Mouse (Mus musculus): ENCODE data around the gene Sla2.
"Not testable (repeated sequence)": the region's sequence is repeated elsewhere in the genome, so short reads cannot be mapped to it uniquely, and the experiment has no call there.

Gene Sla2

DNA sequence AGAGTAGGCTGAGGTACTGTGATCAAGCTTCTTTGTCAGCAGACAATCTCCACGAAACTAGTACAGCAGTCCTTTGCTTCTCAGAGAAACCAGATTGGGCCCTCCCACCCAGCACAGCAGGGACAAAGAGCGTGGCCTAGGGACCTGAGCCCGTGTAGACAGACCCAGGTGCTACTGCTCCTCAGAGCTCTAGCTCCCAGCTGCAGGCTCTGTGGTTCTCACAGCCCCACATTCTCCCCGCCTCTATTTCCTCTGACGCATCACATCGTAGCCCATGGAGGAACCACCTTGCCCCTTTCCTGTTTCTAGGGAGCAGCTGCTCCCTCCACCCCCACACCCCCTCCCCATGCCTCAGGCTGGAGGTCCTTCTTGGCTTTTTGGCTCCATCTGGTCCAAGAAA lies at the start of gene Sla2:
TSS of gene Sla2 (minus strand) at position 176 of the 400 bp plus-strand sequence.
- DNase-seq (ENCODE audit: low read depth in 2 of 2, low spot score in 2 of 2), result peak; percentile 59 to 74

DNA sequence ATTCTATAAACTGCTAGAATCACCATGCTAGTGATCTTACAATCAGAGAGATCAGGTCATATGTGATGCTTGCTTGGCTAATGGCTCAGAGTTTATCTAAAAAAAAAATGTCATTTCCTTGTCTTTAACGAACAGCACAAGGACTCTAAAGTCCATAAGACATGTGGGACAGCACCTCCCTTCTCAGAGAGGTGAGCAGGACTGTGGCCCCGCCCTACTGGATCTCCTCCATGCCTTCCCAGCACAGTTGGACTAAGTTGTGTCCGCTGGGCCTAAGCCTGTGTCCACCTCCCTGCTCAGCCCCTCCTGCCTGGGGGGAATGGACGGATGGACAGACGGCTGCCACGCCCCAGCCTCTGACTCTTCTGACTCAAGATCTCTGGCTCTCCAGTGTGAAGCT lies 48.0 kb upstream of the Sla2 start:
- DNase-seq (ENCODE audit: low read depth in 2 of 2, low spot score in 2 of 2), result no peak

DNA sequence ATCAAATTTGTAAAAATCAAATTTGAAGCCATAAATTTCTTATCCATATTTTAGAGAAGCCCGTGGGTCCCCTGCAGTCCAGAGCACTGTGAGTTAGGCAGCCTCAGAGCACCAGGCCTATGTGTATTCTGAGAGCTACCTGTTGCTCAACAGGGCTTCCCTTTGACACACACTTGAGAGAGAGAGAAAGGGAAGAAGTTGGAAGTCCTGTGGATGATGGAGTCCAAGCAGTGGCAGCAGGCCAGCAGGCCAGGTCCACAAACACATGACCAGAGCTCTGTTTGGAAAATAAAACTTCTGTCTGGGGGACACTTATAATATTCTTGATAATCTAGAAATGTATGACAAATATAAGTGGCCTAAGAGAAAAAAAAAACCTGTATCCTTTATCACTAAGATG lies 46.4 kb upstream of the Sla2 start:
- DNase-seq (ENCODE audit: low read depth in 2 of 2, low spot score in 2 of 2), result no peak

DNA sequence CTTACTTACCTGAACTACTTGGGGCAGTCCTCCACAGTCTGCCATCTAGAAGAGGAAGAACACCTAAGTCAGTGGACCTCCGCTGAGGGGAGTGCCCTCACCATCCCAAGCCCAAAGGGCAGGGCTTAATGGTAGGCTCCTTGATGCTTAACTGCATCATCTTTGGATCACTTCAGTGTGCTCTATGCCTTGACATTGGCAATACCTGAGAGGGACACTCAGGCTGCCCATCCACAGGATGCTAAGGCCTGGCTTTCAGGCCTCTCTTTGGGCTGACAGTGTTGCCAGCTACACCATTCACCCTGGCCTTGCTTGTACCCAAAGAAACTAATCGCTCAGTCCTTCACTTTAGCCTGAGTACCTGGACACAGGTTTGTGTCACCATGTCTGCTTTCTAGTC lies 44.4 kb upstream of the Sla2 start:
- DNase-seq (ENCODE audit: low read depth in 2 of 2, low spot score in 2 of 2), result no peak

DNA sequence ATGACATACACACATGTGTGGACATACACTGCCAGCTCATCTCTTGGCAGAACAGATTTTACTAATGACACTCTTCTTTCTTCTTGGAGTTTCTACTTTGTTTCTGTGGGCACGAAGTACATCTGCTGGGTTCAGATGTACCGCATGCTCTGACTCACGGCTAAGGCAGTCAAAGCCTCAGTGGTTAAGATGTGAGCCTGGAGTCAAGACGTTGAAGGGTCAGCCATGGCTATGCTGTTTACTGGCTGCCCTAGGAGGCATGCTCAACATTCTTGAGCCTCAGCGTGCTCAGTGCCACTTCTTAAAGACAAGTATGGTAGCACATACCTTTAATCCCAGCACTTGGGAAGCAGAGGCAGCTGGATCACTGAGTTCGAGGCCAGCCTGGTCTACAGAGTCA lies 43.6 kb upstream of the Sla2 start:
- DNase-seq (ENCODE audit: low read depth in 2 of 2, low spot score in 2 of 2), result no peak

DNA sequence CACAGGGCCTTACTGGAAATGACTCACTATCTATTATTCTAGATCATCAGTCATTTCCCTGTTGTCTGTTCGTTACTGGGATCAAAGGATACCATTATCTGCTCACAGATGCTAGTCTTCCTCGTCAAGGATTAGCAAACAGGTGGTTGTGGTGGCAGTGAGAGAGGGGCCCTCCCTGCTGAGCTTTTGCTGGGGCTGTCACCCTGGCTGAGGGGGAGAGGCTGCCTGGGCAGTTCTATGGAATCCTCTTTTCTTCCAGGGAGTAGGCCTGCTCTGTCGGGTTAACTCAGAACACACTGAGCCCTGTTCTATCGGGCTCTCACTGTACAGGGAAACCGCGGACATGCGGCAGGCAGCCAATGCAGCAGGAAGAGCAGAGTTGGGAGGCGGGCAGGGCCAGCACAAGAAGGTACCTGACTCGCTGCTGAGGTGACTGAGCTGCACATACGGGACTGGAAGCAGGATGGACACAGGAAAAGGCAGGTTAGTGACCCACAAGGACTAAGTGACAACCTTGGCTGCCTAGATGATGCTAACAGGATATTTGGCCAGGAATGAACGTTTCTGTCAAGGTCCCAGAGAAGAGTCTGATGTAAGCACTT lies 42.6 kb upstream of the Sla2 start:
- no peak for DNase-seq (ENCODE audit: low read depth in 2 of 2, low spot score in 2 of 2)

DNA sequence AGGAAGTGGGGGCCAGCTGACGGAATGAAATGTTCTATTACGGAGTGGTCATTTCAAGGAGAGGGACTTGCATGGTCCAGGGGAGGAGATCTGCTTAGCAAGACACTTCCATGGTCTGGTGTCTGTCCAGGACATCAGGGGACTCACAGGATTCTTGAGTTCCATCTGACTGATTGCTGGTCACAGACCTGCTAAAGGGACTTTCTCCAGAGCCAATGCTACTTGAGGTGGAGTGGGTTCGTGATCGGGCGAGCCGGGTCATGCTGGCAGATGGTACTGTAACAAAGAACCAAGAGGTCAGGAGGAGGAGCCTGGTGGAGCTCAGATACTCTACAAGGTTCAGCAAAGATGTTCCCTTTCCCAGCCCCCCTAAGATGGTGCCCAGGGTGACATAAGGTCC lies 41.6 kb upstream of the Sla2 start:
- no peak for DNase-seq (ENCODE audit: low read depth in 2 of 2, low spot score in 2 of 2)

DNA sequence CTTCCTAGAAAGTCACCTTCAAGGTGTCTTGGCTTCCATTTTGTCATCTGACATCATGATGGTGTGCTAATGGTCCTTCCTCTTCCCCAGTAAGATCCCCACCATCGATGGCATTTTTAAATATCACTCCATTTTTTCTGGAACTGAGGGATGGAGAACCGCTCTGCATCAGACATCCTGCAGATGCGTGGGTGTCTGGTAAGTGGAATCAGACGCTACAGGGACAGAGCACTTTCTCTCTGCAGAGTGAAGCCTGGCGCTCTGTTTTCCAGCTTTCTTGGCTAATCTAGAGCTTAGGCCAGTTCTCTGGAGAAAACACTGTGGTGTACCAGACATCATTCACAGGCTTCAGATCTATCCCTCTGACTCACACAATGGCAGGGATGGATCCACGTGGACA lies 40.7 kb upstream of the Sla2 start:
- DNase-seq (ENCODE audit: low read depth in 2 of 2, low spot score in 2 of 2), result no peak

DNA sequence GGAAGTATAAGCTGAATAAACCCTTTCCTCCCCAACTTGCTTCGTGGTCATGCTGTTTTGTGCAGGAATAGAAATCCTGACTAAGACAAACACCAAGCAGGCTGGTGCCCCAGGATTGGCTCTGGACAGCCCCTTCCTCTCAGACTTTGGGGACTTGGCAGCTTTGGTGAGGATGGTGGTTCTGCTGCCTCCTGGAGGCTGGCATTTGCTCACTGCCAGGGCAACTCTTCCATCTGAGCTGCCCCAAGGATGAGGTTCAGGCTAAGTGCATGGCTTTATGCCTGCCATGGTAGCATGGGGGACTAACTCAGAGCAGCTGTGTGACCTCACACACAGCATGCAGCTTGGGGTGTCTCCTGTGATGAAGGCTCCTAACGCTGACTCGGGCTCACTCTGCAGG lies 38.6 kb upstream of the Sla2 start:
- DNase-seq (ENCODE audit: low read depth in 2 of 2, low spot score in 2 of 2), result not testable (repeated sequence)

DNA sequence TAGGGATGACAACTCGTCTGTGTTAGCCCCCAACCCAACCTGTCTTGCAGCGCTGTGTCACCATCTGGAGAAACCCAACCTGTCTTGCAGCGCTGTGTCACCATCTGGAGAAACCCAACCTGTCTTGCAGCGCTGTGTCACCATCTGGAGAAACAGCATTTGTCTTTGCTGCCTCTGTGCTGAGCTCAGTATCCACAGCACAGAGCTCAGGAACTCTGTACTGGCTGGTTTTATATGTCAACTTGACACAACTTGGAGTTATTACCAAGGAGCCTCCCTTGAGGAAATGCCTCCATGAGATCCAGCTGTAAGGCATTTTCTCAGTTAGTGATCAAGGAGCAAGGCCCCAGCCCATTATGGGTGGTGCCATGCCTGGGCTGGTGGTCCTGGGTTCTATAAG lies 38.1 kb upstream of the Sla2 start:
- not testable (repeated sequence) for DNase-seq (ENCODE audit: low read depth in 2 of 2, low spot score in 2 of 2)

DNA sequence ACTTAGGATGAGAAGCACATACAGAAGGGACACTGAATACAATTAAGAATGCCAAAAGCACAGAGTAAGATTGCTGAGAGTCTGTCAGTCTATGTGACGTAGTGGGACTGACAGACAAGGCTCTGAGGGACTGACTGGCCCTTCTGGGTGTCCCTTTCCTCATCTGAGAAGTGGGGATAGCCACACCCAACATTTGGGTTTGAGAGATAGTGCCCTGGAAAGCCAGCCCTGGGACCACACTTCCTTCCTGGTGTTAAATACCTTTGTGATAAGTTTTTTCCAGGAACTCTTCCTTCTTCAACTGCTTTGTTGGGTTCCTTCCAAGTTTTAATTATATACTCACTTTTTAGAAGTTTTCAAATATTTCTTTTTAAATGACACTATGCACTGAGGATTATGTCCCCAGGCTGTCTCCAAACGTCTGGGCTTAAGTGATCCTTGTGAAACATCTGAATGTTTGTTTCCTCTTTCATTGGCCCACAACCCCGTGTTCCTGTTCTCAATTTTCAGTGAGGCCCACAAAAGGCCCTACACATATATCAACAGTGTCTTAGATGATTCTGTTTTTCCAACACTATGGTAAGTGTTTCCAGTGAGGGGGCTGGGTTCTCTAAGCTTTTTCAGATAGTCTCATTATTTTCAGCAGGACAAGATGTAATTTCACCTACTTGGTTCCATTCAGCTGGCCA lies 37.4 kb upstream of the Sla2 start:
- DNase-seq (ENCODE audit: low read depth in 2 of 2, low spot score in 2 of 2), result no peak

DNA sequence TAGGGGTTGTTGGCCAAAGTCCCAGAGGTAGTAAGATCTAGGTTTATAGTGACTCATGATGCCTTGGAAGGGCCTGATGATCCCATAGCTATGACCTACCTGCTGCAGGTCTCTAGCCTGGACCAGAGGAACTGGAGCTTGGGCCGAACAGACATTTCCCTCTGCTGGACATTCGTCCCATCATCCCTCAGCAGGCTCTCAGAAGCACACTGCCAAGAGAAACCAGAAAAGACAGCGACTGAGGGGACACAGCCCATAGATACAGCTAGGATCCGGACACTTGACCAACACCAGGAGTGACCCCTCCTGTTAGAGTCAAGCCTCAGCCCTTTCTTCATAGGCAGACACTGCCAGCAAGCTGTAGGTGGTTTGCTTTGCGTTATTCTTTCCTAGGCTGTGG lies 36.1 kb upstream of the Sla2 start:
- no peak for DNase-seq (ENCODE audit: low read depth in 2 of 2, low spot score in 2 of 2)

DNA sequence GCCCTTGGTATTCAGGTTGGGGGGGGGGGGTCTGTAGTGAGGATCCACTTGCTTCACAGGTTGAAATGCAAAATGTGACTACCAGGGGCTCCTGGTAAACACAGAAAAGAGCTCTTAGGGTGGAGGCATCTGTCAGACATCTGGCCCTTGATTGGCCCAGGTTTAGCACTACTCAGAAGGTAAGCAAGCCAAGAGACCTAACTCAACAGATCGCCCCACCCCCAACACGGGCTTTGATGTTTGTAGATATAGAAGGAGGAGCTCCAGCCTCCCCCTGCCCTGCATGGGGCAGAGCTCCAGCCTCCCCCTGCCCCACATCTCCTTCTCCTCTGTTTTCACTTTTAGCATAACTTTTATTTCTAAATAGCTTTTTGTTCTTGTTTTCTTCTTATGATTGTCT lies 32.8 kb upstream of the Sla2 start:
- no peak for DNase-seq (ENCODE audit: low read depth in 2 of 2, low spot score in 2 of 2)

DNA sequence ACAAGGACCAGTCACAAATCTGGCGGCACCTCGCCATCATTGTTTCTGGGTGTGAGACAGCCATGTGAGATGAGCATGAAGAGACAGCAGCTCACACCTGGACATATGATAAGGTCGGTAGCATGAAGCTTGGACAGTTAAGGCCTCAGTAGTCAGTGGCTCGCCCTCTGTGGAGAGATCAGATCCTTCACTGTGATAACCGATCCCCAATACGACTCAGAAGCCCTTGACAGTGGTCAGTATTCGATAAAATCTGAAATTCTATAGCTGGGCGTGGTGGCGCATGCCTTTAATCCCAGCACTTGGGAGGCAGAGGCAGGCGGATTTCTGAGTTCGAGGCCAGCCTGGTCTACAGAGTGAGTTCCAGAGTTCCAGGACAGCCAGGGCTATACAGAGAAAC lies 32.2 kb upstream of the Sla2 start:
- not testable (repeated sequence) for DNase-seq (ENCODE audit: low read depth in 2 of 2, low spot score in 2 of 2)

DNA sequence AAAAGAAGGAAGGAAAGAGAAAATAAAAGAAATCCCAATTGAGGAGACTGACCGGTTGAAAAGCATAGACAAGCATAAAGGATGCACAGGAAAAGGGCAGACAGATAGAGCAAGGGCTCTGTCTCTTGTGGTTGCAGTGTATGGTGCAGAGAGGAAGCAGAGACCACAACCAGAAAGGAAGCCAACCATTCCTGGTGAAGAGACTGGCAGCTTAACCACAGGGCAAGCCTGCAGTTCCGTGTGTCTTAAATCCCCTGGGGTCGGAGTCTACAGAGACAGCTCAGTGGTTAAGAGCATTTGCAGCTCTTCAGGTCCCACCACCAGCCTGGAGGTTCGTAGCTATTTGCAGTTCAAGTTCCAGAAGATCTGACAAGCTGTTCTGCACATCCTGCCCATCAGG lies 31.6 kb upstream of the Sla2 start:
- peak; percentile 11 to 33 for DNase-seq (ENCODE audit: low read depth in 2 of 2, low spot score in 2 of 2)

DNA sequence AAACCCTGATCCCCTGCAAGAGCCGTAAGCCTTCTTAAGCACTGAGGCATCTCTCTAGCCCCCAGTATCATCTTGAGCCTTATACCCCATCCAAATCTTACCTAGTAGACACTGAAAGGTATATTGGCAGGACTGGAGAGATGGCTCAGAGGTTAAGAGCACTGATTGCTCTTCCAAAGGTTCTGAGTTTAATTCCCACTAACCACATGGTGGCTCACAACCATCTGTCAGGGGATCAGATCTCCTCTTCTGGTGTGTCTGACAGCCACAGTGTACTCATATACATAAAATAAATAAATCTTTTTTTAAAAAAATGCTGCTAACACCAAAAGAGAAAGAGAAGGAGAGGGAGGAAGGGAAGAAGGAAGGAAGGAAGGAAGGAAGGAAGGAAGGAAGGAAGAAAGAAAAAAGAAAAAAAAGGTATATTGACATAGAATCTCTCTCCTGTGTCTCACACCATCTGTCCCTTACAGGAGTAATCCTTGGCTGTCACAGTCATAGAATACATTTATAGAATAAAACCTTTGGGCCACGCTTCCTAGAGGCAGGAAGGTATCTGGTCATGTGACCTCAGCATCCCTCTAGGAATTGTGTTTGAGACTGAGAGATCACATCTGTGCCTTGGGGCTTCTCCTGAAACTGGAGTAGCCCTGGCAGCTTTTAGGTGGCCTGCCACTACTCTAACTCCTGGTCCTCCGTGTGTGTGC lies 29.6 kb upstream of the Sla2 start:
- no peak for DNase-seq (ENCODE audit: low read depth in 2 of 2, low spot score in 2 of 2)

DNA sequence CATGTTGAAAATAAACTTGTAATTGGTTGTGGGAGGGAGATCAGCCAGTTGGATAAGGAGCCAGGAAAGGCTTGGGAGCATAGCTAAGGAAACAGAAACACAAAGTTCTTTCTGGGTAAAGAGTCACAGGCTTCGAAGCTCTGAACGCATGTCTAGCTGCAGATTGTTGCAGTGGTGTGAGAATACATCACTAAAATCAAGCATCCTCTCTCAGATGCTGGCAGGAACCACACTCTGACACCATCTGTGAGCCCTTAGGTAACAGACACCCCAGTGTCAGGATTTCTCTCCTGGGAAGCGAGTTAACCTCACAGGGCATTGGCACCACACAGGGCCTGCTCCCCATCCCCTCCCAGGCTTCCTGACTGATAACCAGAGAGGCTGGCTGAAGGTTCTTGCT lies 28.6 kb upstream of the Sla2 start:
- DNase-seq (ENCODE audit: low read depth in 2 of 2, low spot score in 2 of 2), result no peak

DNA sequence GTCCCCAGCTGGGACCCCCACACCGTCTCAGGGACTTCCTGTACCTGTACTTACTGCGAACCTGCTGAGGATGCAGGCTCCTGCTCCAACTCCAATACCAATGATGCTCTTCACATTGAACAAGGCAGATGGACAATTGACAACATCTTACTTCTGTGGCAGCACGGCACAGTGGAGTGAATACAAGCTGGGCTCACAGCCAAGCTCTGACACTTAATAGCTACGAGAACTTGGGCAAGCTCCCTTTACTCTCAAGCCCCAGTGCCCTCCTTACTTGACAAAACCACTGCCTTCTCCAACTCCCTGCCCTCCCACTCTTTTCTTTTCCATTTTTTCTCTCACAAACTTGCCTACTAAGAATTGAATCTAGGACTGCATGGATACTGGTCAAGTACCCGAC lies 26.2 kb upstream of the Sla2 start:
- DNase-seq (ENCODE audit: low read depth in 2 of 2, low spot score in 2 of 2), result no peak

DNA sequence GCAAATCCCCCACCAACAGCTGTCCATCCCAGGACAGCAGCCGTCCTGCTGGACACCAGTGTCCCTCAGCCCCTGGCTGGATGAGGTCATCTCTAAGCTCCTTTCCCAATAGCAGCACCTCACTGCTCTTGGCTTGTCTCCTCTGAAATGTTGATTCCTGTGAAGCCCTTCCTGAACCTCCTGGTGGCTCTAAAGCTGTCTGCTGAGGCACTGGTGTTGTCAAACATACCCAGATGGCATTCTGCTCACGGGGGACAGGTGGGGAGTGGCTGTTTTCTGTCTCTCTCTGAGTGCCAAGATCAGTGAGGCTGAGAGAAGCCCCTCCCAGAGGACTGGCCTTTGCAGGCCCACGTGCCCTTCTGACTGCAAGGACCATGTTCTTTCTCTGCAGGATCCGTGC lies 18.9 kb upstream of the Sla2 start:
- DNase-seq (ENCODE audit: low read depth in 2 of 2, low spot score in 2 of 2), result not testable (repeated sequence)

DNA sequence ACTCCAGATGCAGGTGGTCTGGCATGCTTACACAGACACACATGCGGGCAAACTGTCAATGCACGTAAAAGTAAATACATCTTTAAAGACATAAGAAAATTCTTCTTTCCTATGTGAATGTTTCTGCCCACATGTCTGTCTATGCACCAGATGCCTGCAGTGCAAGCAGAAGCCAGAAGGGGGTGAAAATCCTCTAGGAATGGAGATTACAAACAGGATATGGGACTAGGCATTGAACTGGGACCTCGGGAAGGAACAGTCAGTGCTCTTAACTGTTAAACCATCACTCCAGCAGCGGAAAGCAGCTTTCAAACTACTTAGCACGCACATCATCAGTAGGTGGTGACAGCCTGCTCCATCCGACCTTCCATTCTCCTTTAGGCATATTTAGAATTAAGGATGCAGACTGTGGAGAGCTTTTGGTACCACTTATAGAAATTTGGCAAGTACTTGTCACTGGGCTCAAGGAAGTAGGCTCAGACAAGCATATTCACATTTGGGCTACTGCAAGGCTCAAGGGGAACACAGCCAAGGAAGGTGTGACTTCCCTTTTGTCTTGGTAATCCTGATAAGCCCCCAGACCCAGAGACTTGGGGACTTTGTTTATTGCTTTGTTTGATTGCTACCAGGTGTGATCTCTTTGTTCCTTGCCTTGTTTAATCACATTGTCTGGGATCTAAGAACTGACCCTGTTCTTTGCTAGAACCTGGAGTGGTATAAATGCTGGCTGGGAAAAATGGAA lies 18.2 kb upstream of the Sla2 start:
- no peak for DNase-seq (ENCODE audit: low read depth in 2 of 2, low spot score in 2 of 2)

DNA sequence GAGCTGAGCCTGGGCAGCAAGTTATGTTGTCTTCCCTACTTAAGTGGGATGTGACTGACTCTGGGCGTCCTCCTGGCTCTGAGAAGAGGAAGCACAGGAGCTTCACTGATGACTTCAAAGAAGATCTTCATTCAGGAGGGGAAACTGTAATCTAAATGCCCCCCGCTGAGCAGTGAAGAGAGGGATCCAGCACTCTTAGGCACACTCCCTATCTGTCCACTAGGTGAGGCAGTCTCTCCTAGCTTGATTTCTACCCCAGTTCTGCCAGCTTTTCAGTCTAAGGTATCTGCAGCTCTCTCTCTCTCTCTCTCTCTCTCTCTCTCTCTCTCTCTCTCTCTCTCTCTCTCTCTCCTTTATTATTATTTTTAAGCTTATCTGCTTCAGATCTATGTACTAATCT lies 16.4 kb upstream of the Sla2 start:
- no peak for DNase-seq (ENCODE audit: low read depth in 2 of 2, low spot score in 2 of 2)

DNA sequence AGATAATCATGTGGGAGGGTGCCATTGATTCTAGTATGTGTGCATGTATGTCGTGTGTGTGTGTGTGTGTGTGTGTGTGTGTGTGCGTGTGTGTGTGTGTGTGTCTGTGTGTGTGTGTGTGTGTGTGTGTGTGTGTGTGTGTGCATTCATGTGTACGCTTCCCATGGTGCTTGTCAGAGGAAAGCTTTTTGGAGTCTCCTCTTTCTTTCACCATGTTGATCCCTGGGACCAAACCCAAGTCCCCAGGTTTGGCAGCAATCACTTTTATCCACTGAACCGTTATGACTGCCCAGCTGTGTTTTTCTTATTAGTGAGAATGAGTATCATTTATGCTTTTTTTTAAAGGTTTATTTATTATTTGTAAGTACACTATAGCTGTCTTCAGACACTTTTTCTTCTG lies 15.4 kb upstream of the Sla2 start:
- DNase-seq (ENCODE audit: low read depth in 2 of 2, low spot score in 2 of 2), result not testable (repeated sequence)

Data from CD8-positive naive resting alpha-beta T cell, adult 2 months (primary cell).